Mouse (Mus musculus) lung, postnatal 25 days (tissue): ENCODE data around the gene Gm47289.

Experiments used
- DNase-seq: peaks from one replicate; pipeline ENCODE4 v3.0.0; 2022; ENCODE audit warnings: low spot score

The Gm47289 gene

GRCm38 (mm10) chr9:119158861-119159260 is at the start of gene Gm47289:
Gm47289 (plus strand) TSS chr9:119159161.
- no peak for DNase-seq

GRCm38 (mm10) chr9:119109685-119110353 is 49.1 kb upstream of the Gm47289 start:
- DNase-seq, result no peak

GRCm38 (mm10) chr9:119110640-119111039 is 48.3 kb upstream of the Gm47289 start:
- no peak for DNase-seq

- no peak for DNase-seq
Observed at GRCm38 (mm10) chr9:119114911-119115310, 44.0 kb upstream of the Gm47289 start.

GRCm38 (mm10) chr9:119119409-119120167 is 39.4 kb upstream of the Gm47289 start:
- no peak for DNase-seq

GRCm38 (mm10) chr9:119120168-119120560 is 38.8 kb upstream of the Gm47289 start:
- DNase-seq, result no peak

GRCm38 (mm10) chr9:119122596-119123369 is 36.2 kb upstream of the Gm47289 start:
- DNase-seq, result no peak

- no peak for DNase-seq
Observed at GRCm38 (mm10) chr9:119128436-119129181, 30.4 kb upstream of the Gm47289 start.

GRCm38 (mm10) chr9:119130692-119131091 is 28.3 kb upstream of the Gm47289 start:
- no peak for DNase-seq

GRCm38 (mm10) chr9:119138836-119139235 is 20.1 kb upstream of the Gm47289 start:
- DNase-seq, result no peak

- DNase-seq, result no peak
Observed at GRCm38 (mm10) chr9:119142066-119142465, 16.9 kb upstream of the Gm47289 start.

GRCm38 (mm10) chr9:119143372-119143771 is 15.6 kb upstream of the Gm47289 start:
- DNase-seq, result no peak

- DNase-seq, result no peak
Observed at GRCm38 (mm10) chr9:119144696-119145095, 14.3 kb upstream of the Gm47289 start.

- no peak for DNase-seq
Observed at GRCm38 (mm10) chr9:119145137-119145536, 13.8 kb upstream of the Gm47289 start.

GRCm38 (mm10) chr9:119145638-119146037 is 13.3 kb upstream of the Gm47289 start:
- DNase-seq, result no peak

- no peak for DNase-seq
Observed at GRCm38 (mm10) chr9:119146098-119146770, 12.7 kb upstream of the Gm47289 start.

- DNase-seq, result no peak
Observed at GRCm38 (mm10) chr9:119149601-119150000, 9.4 kb upstream of the Gm47289 start.

GRCm38 (mm10) chr9:119151751-119152150 is 7.2 kb upstream of the Gm47289 start:
- no peak for DNase-seq

GRCm38 (mm10) chr9:119155416-119155815 is 3.5 kb upstream of the Gm47289 start:
- DNase-seq, result no peak

- no peak for DNase-seq
Observed at GRCm38 (mm10) chr9:119155826-119156225, 3.1 kb upstream of the Gm47289 start.
